Mouse (Mus musculus) CH12.LX (cell line): ENCODE results near the gene G6pc2. TPM values are rescaled to one million over a fixed set of nuclear protein-coding genes. Genes with fewer than 3 reads are reported as not detected.

Source experiments
- DNase-seq: peaks from one replicate; pipeline ENCODE4 v3.0.0-alpha.2; 2013; ENCODE audit errors: extremely low read depth
- H3K27ac ChIP-seq: 2 replicates; pipeline ENCODE4 v1.5.1; 2012; ENCODE audit warnings: low read depth, mild to moderate bottlenecking, control low read depth, moderate library complexity; ENCODE audit not compliant: insufficient read depth
- H3K27me3 ChIP-seq: replicated peaks from 2 replicates; pipeline ENCODE3; 2012; ENCODE audit warnings: inconsistent platforms
- H3K36me3 ChIP-seq, 2 experiments: replicated peaks in 1 of 2; 2 replicates each; pipeline versions ENCODE3 to v1.6.1; 2012; ENCODE audit warnings: inconsistent platforms in 1 of 2, low read length in 1 of 2, mild to moderate bottlenecking in 1 of 2, mixed read lengths in 1 of 2, moderate library complexity in 1 of 2; ENCODE audit not compliant: control insufficient read depth in 1 of 2, insufficient read depth in 1 of 2
- H3K4me1 ChIP-seq, 2 experiments: 2 replicates each; pipeline ENCODE4 v1.6.1; 2012; ENCODE audit warnings: inconsistent platforms in 1 of 2, moderate library complexity in 1 of 2; ENCODE audit not compliant: insufficient read depth in 2 of 2, control insufficient read depth in 1 of 2
- H3K4me2 ChIP-seq: 2 replicates; pipeline ENCODE4 v1.6.1; 2012; ENCODE audit warnings: low read depth, mild to moderate bottlenecking, control low read depth; ENCODE audit not compliant: poor library complexity, insufficient read depth, severe bottlenecking
- H3K4me3 ChIP-seq, 3 experiments: fragments of 150-350 bp in 1 of 3; sonication (generic) in 1 of 3; replicated peaks in 1 of 3; 2 replicates each; pipeline versions ENCODE3 to v1.5.1; 2011 to 2012; ENCODE audit warnings: low read depth in 2 of 3, low read length in 2 of 3, mild to moderate bottlenecking in 2 of 3, moderate library complexity in 2 of 3, control low read depth in 1 of 3, improper control_type of control experiment in 1 of 3, inconsistent platforms in 1 of 3, mixed read lengths in 1 of 3; ENCODE audit not compliant: poor library complexity in 1 of 3
- H3K79me2 ChIP-seq: replicated peaks from 2 replicates; pipeline ENCODE4 v1.6.1; 2012; ENCODE audit warnings: mild to moderate bottlenecking, moderate library complexity; ENCODE audit not compliant: control insufficient read depth, poor library complexity, insufficient read depth, severe bottlenecking; ENCODE audit errors: extremely low read depth
- H3K9ac ChIP-seq: 2 replicates; pipeline ENCODE4 v1.6.1; 2012; ENCODE audit warnings: low read depth, mild to moderate bottlenecking, control low read depth, moderate library complexity; ENCODE audit not compliant: insufficient read depth
- H3K9me3 ChIP-seq: replicated peaks from 2 replicates; pipeline ENCODE3; 2012; ENCODE audit warnings: low read length, inconsistent platforms, mixed read lengths
- CHD2 ChIP-seq: IDR thresholded peaks from 2 replicates; pipeline ENCODE4 v1.6.1; 2011; ENCODE audit warnings: low read length, improper control_type of control experiment
- ETS1 ChIP-seq: conservative IDR thresholded peaks from 2 replicates; pipeline ENCODE4 v1.6.1; 2012; ENCODE audit warnings: low read depth, mild to moderate bottlenecking, inconsistent platforms, low read length, improper control_type of control experiment, moderate library complexity
- GABPA ChIP-seq: IDR thresholded peaks from 2 replicates; pipeline ENCODE4 v1.6.1; 2012; ENCODE audit warnings: low read depth, low read length, improper control_type of control experiment, inconsistent platforms; ENCODE audit not compliant: insufficient replicate concordance
- IRF4 ChIP-seq: IDR thresholded peaks from 2 replicates; pipeline ENCODE4 v1.6.1; 2014; ENCODE audit warnings: low read depth, mild to moderate bottlenecking, inconsistent platforms, low read length, improper control_type of control experiment
- JUN ChIP-seq: IDR thresholded peaks from 2 replicates; pipeline ENCODE4 v1.6.1; 2011; ENCODE audit warnings: low read depth, mild to moderate bottlenecking, low read length, improper control_type of control experiment, moderate library complexity; ENCODE audit not compliant: insufficient read depth
- JUND ChIP-seq: conservative IDR thresholded peaks from 2 replicates; pipeline ENCODE4 v1.6.1; 2011; ENCODE audit warnings: low read depth, low read length, improper control_type of control experiment
- KAT2A ChIP-seq: IDR thresholded peaks from 2 replicates; pipeline ENCODE4 v1.6.1; 2012; ENCODE audit warnings: low read length, improper control_type of control experiment, inconsistent platforms; ENCODE audit not compliant: insufficient replicate concordance
- MAFK ChIP-seq: IDR thresholded peaks from 2 replicates; pipeline ENCODE4 v1.6.1; 2011; ENCODE audit warnings: low read length, improper control_type of control experiment; ENCODE audit not compliant: insufficient replicate concordance
- MAX ChIP-seq: IDR thresholded peaks from 2 replicates; pipeline ENCODE4 v1.6.1; 2011; ENCODE audit warnings: low read length, improper control_type of control experiment
- MAZ ChIP-seq: IDR thresholded peaks from 2 replicates; pipeline ENCODE4 v1.6.1; 2012; ENCODE audit warnings: low read depth, mild to moderate bottlenecking, inconsistent platforms, low read length, improper control_type of control experiment, moderate library complexity
- MEF2A ChIP-seq: IDR thresholded peaks from 2 replicates; pipeline ENCODE4 v1.6.1; 2014; ENCODE audit warnings: low read depth, mild to moderate bottlenecking, inconsistent platforms, low read length, improper control_type of control experiment, borderline replicate concordance
- MXI1 ChIP-seq: IDR thresholded peaks from 2 replicates; pipeline ENCODE4 v1.6.1; 2011; ENCODE audit warnings: mild to moderate bottlenecking, low read depth, low read length, improper control_type of control experiment
- POLR2A ChIP-seq: IDR thresholded peaks from 2 replicates; pipeline ENCODE4 v1.6.1; 2011; ENCODE audit warnings: low read depth, mild to moderate bottlenecking, improper control_type of control experiment, low read length
- POLR2AphosphoS2 ChIP-seq: IDR thresholded peaks from 2 replicates; pipeline ENCODE4 v1.6.1; 2011; ENCODE audit warnings: low read depth, low read length, improper control_type of control experiment
- RAD21 ChIP-seq: IDR thresholded peaks from 2 replicates; pipeline ENCODE4 v1.6.1; 2011; ENCODE audit warnings: low read depth, mild to moderate bottlenecking, low read length, improper control_type of control experiment, moderate library complexity
- SIN3A ChIP-seq: IDR thresholded peaks from 2 replicates; pipeline ENCODE4 v1.6.1; 2012; ENCODE audit warnings: low read length, improper control_type of control experiment, inconsistent platforms
- SMC3 ChIP-seq: IDR thresholded peaks from 2 replicates; pipeline ENCODE4 v1.6.1; 2011; ENCODE audit warnings: low read depth, low read length, improper control_type of control experiment
- TBP ChIP-seq: conservative IDR thresholded peaks from 2 replicates; pipeline ENCODE4 v1.6.1; 2011; ENCODE audit warnings: low read depth, low read length, improper control_type of control experiment
- TCF12 ChIP-seq: IDR thresholded peaks from 2 replicates; pipeline ENCODE4 v1.6.1; 2014; ENCODE audit warnings: low read depth, mild to moderate bottlenecking, inconsistent platforms, low read length, improper control_type of control experiment
- UBTF ChIP-seq: IDR thresholded peaks from 2 replicates; pipeline ENCODE4 v1.6.1; 2012; ENCODE audit warnings: low read depth, mild to moderate bottlenecking, inconsistent platforms, low read length, improper control_type of control experiment, moderate library complexity
- USF2 ChIP-seq: conservative IDR thresholded peaks from 2 replicates; pipeline ENCODE4 v1.6.1; 2011; ENCODE audit warnings: low read depth, low read length, improper control_type of control experiment
- ZC3H11A ChIP-seq: IDR thresholded peaks from 2 replicates; pipeline ENCODE4 v1.6.1; 2012; ENCODE audit warnings: low read depth, mild to moderate bottlenecking, inconsistent platforms, low read length, improper control_type of control experiment
- ZKSCAN1 ChIP-seq: IDR thresholded peaks from 2 replicates; pipeline ENCODE4 v1.6.1; 2012; ENCODE audit warnings: low read depth, inconsistent platforms, low read length, improper control_type of control experiment, borderline replicate concordance
- ZNF384 ChIP-seq: IDR thresholded peaks from 2 replicates; pipeline ENCODE4 v1.6.1; 2012; ENCODE audit warnings: low read depth, low read length, improper control_type of control experiment, inconsistent platforms
- dilution Hi-C: fragments of 300-500 bp; cut with MboI; formaldehyde crosslinking; loops from 2 replicates; pipeline ENCODE4 v1.14.3; 2020; ENCODE audit warnings: low sequenced_read_pairs; ENCODE audit not compliant: extremely low pct_unique_long_range_greater_than_20kb, extremely low pct_ligation_motif_present
- in situ Hi-C: fragments of 300-500 bp; cut with MboI; formaldehyde crosslinking; loops from 3 replicates; pipeline ENCODE4 v1.14.3; 2019; ENCODE audit warnings: low sequenced_read_pairs, low pct_ligation_motif_present, low pct_unique_long_range_greater_than_20kb, mixed read lengths
- polyA plus RNA-seq: library from polyadenylated mRNA; unstranded; fragments of >175 nt; gene quantifications from 2 replicates; pipeline ENCODE4 v1.2.1, GENCODE M21; 2012; ENCODE audit warnings: low read depth; ENCODE audit not compliant: insufficient read length
- total RNA-seq, 2 experiments: library from RNA; depleted of rRNA; stranded (reverse); fragments of 300-350 nt in 1 of 2; fragments of >200 nt in 1 of 2; gene quantifications; 2 replicates each; pipeline ENCODE4 v1.2.3; 2012 to 2014

Gene G6pc2
- not detected in 2 replicates for total RNA-seq (2012; rRNA removed)
- total RNA-seq (2014; rRNA removed): not detected in 2 replicates
- polyA plus RNA-seq: not detected in 2 replicates

- no peaks in the 10 kb centered on the region for H3K36me3 ChIP-seq
- no peak for TF ChIP-seq SMC3
- no peak for TF ChIP-seq JUN
- no peak for TF ChIP-seq TCF12
- TF ChIP-seq POLR2A: no peak
- TF ChIP-seq MAX: no peak
- no peak for TF ChIP-seq CHD2
- no peak for TF ChIP-seq ZNF384
- TF ChIP-seq, all 38 proteins: peak for 0
- no peaks in the 10 kb centered on the region for H3K27me3 ChIP-seq
- H3K4me3 ChIP-seq: no peak within 1 kb of the TSS
- no peak within 1 kb of the TSS for H3K9ac ChIP-seq
- no peaks in the 10 kb centered on the region for H3K9me3 ChIP-seq
- no peaks in the 10 kb centered on the region for H3K79me2 ChIP-seq
- dilution Hi-C loops: no loop called here
- no peaks in the 10 kb centered on the region for H3K4me1 ChIP-seq
- DNase-seq: no peak
- no peak within 1 kb of the TSS for H3K4me2 ChIP-seq
- in situ Hi-C loops: no loop called here
- no peak within 1 kb of the TSS for H3K27ac ChIP-seq
Measured at GRCm38 (mm10) chr2:69210773-69211172, at the start of gene G6pc2. TSS of gene G6pc2 (plus strand) at chr2:69211073.

GRCm38 (mm10) chr2:69170395-69171077 lies 40.3 kb upstream of the G6pc2 start:
- no peaks in the 10 kb centered on the region for H3K4me1 ChIP-seq

DNA sequence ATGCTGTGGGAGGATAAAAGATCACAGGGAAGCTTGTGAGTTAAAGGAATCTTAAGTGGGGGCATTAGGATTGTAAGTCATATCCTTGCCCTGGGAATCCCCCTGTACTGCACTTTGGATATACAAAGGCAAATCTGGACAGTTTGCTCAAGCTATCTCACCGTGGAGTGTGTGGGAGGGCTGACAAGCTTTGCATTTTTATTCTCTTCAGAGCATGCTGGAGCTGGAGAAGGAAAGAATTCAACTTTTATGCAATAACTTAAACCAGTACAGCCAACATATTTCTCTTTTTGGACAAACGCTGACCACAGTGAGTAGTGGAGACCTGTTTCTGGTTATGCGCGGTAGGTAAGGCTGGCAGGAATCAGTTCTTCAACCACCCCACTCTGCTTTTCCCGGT lies 35.6 kb upstream of the G6pc2 start:
- in situ Hi-C loops (no loop called here), dilution Hi-C loops (no loop called here)
- TF ChIP-seq ZNF384: no peak
- TF ChIP-seq ZC3H11A: no peak
- no peak for TF ChIP-seq ETS1
- TF ChIP-seq MAFK: no peak
- no peak for TF ChIP-seq ZKSCAN1
- no peak for TF ChIP-seq IRF4
- no peak for TF ChIP-seq JUND
- no peak for TF ChIP-seq MEF2A
- TF ChIP-seq POLR2AphosphoS2: no peak
- TF ChIP-seq USF2: no peak
- TF ChIP-seq TBP: no peak
- no peak for TF ChIP-seq RAD21
- TF ChIP-seq CHD2: no peak
- Histone ChIP-seq H3K79me2 (no peaks in the 10 kb centered on the region), H3K9me3 (no peaks in the 10 kb centered on the region), H3K27ac (no peak overlapping the region), H3K27me3 (no peaks in the 10 kb centered on the region), H3K4me3 (no peak overlapping the region), H3K4me1 (peaks cover 2 to 8% of the 10 kb centered on the region in 2 experiments; a peak in 3 of 4 replicates), H3K9ac (no peak overlapping the region), H3K36me3 (no peaks in the 10 kb centered on the region), H3K4me2 (no peak overlapping the region)
- no peak for DNase-seq

More at GRCm38 (mm10) chr2:69170395-69171077, 40.3 kb upstream of the G6pc2 start:
- H3K9ac ChIP-seq: no peak overlapping the region
- in situ Hi-C loops (no loop called here), dilution Hi-C loops (no loop called here)
- TF ChIP-seq JUND: no peak
- no peak for TF ChIP-seq MAZ
- no peak for TF ChIP-seq GABPA
- no peak for TF ChIP-seq IRF4
- no peak for TF ChIP-seq MEF2A
- TF ChIP-seq MXI1: no peak
- no peak for TF ChIP-seq UBTF
- no peak for TF ChIP-seq SIN3A
- TF ChIP-seq KAT2A: no peak
- TF ChIP-seq ZKSCAN1: no peak
- no peak for TF ChIP-seq USF2
- no peak for DNase-seq
- H3K27me3 ChIP-seq: no peaks in the 10 kb centered on the region
- H3K79me2 ChIP-seq: no peaks in the 10 kb centered on the region
- no peak overlapping the region for H3K27ac ChIP-seq
- H3K36me3 ChIP-seq: no peaks in the 10 kb centered on the region
- no peak overlapping the region for H3K4me3 ChIP-seq
- no peaks in the 10 kb centered on the region for H3K9me3 ChIP-seq
- H3K4me2 ChIP-seq: no peak overlapping the region
